Mouse (Mus musculus) olfactory bulb, adult 2 months (tissue): ENCODE measurements around the gene Scly.

ENCODE experiments used
- CTCF ChIP-seq: fragments of 200-500 bp; IDR thresholded peaks from 2 replicates; pipeline ENCODE4 v1.5.1; 2012; ENCODE audit warnings: low read depth, mild to moderate bottlenecking, low read length, moderate library complexity; ENCODE audit not compliant: insufficient read depth
- POLR2A ChIP-seq: fragments of 200-500 bp; IDR thresholded peaks from 2 replicates; pipeline ENCODE4 v1.6.1; 2012; ENCODE audit warnings: mild to moderate bottlenecking, low read depth, low read length, moderate library complexity; ENCODE audit not compliant: insufficient read depth

GRCm38 (mm10) chr1:91324646-91325045 lies 26.5 kb downstream of the Scly start:
- TF ChIP-seq CTCF (no peak), POLR2A (no peak)
